Mouse (Mus musculus) spleen, adult 10 weeks (tissue): ENCODE results near the gene Angptl2. TPM values are rescaled to one million over a fixed set of nuclear protein-coding genes. Genes with fewer than 3 reads are reported as not detected.

Experiments used
- polyA plus RNA-seq: library from polyadenylated mRNA; stranded (reverse); fragments of 350-450 nt; fragmentation: Illumina TruSeq; extraction: RNeasy Lipid Tissue Mini Kit (QIAGEN cat#74804); gene quantifications from one replicate; pipeline ENCODE4 v1.2.3, GENCODE M21; 2015; ENCODE audit warnings: low replicate concordance; ENCODE audit not compliant: insufficient read depth

Gene Angptl2
- polyA plus RNA-seq: 17.0 TPM

DNA sequence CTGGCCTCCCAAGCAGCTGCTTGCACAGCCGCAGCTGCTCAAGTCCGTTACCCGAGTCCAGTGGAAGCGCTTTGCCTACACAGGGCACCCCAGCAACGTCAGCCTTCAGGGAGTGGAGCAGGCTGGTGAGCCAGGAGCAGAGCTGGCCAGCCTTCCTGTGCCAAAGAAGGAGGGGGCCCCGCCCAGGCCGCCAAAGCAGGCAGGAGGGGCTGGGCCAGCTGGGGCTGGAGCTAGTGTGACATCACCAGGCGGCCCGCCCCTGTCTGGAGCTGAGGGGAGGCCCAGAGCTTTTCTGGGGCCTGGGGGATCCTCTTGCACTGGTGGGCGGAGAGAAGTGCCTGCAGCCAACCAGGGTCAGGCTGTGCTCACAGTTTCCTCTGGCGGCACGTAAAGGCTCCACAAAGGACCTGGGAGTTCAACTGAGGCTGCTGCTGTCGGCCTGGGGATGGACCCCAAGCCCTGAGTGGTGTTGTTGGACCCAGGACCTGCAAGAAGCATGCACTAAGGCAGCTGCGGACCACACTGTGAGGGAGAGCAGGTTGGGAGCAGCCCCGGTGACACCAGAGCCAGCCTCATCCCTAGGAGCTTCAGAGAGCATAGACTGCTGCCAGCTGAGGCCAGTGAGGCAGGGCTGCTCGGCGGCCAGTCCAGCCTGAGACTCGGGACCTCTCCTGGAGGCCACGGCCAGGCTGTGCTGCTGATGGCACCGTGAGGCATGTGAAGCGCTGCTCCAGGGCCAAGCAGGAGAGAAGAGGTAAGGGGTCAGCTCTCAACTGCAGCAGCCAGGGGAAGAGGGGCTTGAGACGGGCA is at the start of gene Angptl2:
Gene Angptl2 (plus strand): TSS at position 370 of the 810 bp plus-strand sequence.

Other genes with a start within 250 kb of the Angptl2 start
- gene Slc2a8, start 234.0 kb upstream of the Angptl2 start, polyA plus RNA-seq: 2.0 TPM
- gene Garnl3, start 84.4 kb upstream of the Angptl2 start, polyA plus RNA-seq: 2.5 TPM
- gene Ralgps1, start 155.4 kb downstream of the Angptl2 start, polyA plus RNA-seq: 7.3 TPM
- gene Zbtb34, start 215.3 kb downstream of the Angptl2 start, polyA plus RNA-seq: 9.0 TPM